8 mouse cellular contexts compared by ENCODE assay signal in genomic region chr7:80825843-80826403, GRCm38 (mm10). TPM values are rescaled to one million over a fixed set of nuclear protein-coding genes. Genes with fewer than 3 reads are reported as not detected.
DNase-seq lines count a peak whose midpoint lies in the region; ATAC-seq and TF ChIP-seq lines count a peak whose summit lies in the region.

Gene Iqgap1 (minus strand): TSS chr7:80825974.

- TF ChIP-seq CTCF in ES-Bruce4 (IDR thresholded peaks at IDR 0.05; ENCODE audit: low read depth, low read length) = no peak

- TF ChIP-seq EP300 in ES-Bruce4 (IDR thresholded peaks at IDR 0.05; ENCODE audit: insufficient read depth, low read depth, low read length) = peak; percentile 43; the same call in 1 of the 2 replicates

- peaks cover 18% of the 10 kb centered on the region for H3K4me1 ChIP-seq in ES-Bruce4 (ENCODE audit: control insufficient read depth, insufficient read depth, low read length)
- H3K4me1 ChIP-seq in liver, embryonic 12.5 days = peaks cover 19% of the 10 kb centered on the region
- peaks cover 9% of the 10 kb centered on the region for H3K4me1 ChIP-seq in stomach, embryonic 15.5 days

- H3K4me3 ChIP-seq in ES-Bruce4 (ENCODE audit: low read depth, low read length) = peak within 1 kb of the TSS; percentile 15; the same call in 1 of the 2 replicates
- no peak within 1 kb of the TSS for H3K4me3 ChIP-seq in liver, embryonic 12.5 days
- no peak within 1 kb of the TSS for H3K4me3 ChIP-seq in stomach, embryonic 15.5 days (replicated peaks)

- ATAC-seq in erythroid progenitor cell, adult 5-6 weeks (replicated peaks; ENCODE audit: low FRiP score, poor library complexity, severe bottlenecking) = no peak
- ATAC-seq in hematopoietic stem cell, adult 5-6 weeks (replicated peaks in 1 of 2; ENCODE audit: insufficient read depth in 1 of 2, low FRiP score in 2 of 2, low TSS enrichment in 1 of 2, low read depth in 1 of 2, poor library complexity in 2 of 2, severe bottlenecking in 2 of 2) = no peak
- no peak for ATAC-seq in liver, embryonic 12.5 days
- ATAC-seq in stomach, embryonic 15.5 days (ENCODE audit: insufficient read depth, low FRiP score, low read depth) = no peak

- H3K36me3 ChIP-seq in ES-Bruce4 (ENCODE audit: control insufficient read depth, insufficient read depth, low read length, poor library complexity, severe bottlenecking) = no peaks in the 10 kb centered on the region
- H3K36me3 ChIP-seq in liver, embryonic 12.5 days = no peaks in the 10 kb centered on the region
- H3K36me3 ChIP-seq in stomach, embryonic 15.5 days = no peaks in the 10 kb centered on the region

- 76% methylated on average over 11 of the region's 11 CpGs for WGBS in liver, embryonic 12.5 days (ENCODE audit: insufficient replicate concordance)
- WGBS in stomach, embryonic 15.5 days = 64% methylated on average over 11 of the region's 11 CpGs

- H3K9me3 ChIP-seq in ES-Bruce4 (replicated peaks; ENCODE audit: control insufficient read depth, insufficient read depth, low read length, poor library complexity, severe bottlenecking) = no peaks in the 10 kb centered on the region
- no peaks in the 10 kb centered on the region for H3K9me3 ChIP-seq in liver, embryonic 12.5 days (replicated peaks)
- H3K9me3 ChIP-seq in stomach, embryonic 15.5 days = no peaks in the 10 kb centered on the region

- H3K27ac ChIP-seq in ES-Bruce4 (ENCODE audit: insufficient read depth, low read length) = peak within 1 kb of the TSS; percentile 83
- H3K27ac ChIP-seq in liver, embryonic 12.5 days = no peak within 1 kb of the TSS
- H3K27ac ChIP-seq in stomach, embryonic 15.5 days = no peak within 1 kb of the TSS

- H3K27me3 ChIP-seq in ES-Bruce4 (ENCODE audit: control insufficient read depth, insufficient read depth, low read length, poor library complexity, severe bottlenecking) = no peaks in the 10 kb centered on the region
- H3K27me3 ChIP-seq in liver, embryonic 12.5 days (replicated peaks) = no peaks in the 10 kb centered on the region
- no peaks in the 10 kb centered on the region for H3K27me3 ChIP-seq in stomach, embryonic 15.5 days (replicated peaks)

- H3K4me2 ChIP-seq in liver, embryonic 12.5 days = no peak within 1 kb of the TSS
- no peak within 1 kb of the TSS for H3K4me2 ChIP-seq in stomach, embryonic 15.5 days

- no peak for TF ChIP-seq POLR2A in ES-Bruce4 (IDR thresholded peaks at IDR 0.05; ENCODE audit: insufficient read depth, low read length)

- H3K9ac ChIP-seq in ES-Bruce4 (ENCODE audit: low read depth, poor library complexity, severe bottlenecking) = no peak within 1 kb of the TSS
- H3K9ac ChIP-seq in liver, embryonic 12.5 days = no peak within 1 kb of the TSS
- no peak within 1 kb of the TSS for H3K9ac ChIP-seq in stomach, embryonic 15.5 days

- no peak for DNase-seq in frontal cortex, adult 2 months (ENCODE audit: extremely low spot score in 1 of 2, low spot score in 1 of 2)
- DNase-seq in frontal cortex, postnatal 25 days (ENCODE audit: low spot score in 2 of 2) = no peak
- no peak for DNase-seq in retina, embryonic 14.5 days (ENCODE audit: low spot score)

RNA-seq across cellular contexts. Expression of gene Iqgap1, which starts in this region (rescaled TPM):
- 23.5 and 26.2 TPM in 2 replicates for polyA plus RNA-seq in frontal cortex, adult 2 months (2012; rRNA removed)
- 215 and 222 TPM in 2 replicates for polyA plus RNA-seq in ES-Bruce4 (2011; ENCODE audit: insufficient read depth, insufficient read length, low read depth, missing spikeins)
- 33.2 and 83.8 TPM in 2 replicates for total RNA-seq in erythroid progenitor cell, adult 5-6 weeks (2015; ENCODE audit: low replicate concordance)
- 30.0 and 35.0 TPM in 2 replicates for total RNA-seq in erythroid progenitor cell, adult 5-6 weeks (2017; ENCODE audit: low replicate concordance)
- 141 and 147 TPM in 2 replicates for total RNA-seq in hematopoietic stem cell, adult 5-6 weeks (2017)
- polyA plus RNA-seq in liver, embryonic 12.5 days (2016; fragmentation: Nextera tagmentation; extraction: Ambion mirVana) = 19.4 and 19.9 TPM in 2 replicates
- polyA plus RNA-seq in stomach, embryonic 15.5 days (2015; fragmentation: Nextera tagmentation; extraction: Ambion mirVana) = 84.2 TPM in 2 replicates
